Mouse (Mus musculus): ENCODE measurements at regions not wholly inside any gene's neighbourhood (a gene's known extent, or its start where the extent isn't known, plus 50 kb on each side); places are given as distances from the start of the nearest gene placed in this dataset.

DNA sequence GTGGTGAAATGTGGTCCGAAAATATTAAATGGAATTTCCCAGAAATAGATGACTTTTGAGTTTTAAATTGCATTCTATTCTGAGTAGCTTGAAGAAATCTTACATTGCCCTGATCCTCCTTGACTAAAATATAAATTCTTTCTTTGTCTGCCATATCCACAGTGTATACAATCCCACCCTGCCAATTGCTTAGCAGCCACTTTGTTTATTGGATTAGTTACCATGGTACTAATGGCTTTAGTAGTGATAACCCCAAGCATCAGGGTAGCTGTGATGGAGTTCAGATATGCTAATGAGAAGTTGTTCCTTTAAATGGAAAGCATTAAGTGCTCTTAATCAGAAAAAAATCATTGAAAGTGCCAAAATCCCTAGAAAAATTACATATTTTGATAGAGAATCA lies 277.4 kb upstream of the Pitrm1 start:
- Histone ChIP-seq H3K36me3 (ENCODE audit: control insufficient read depth, insufficient read depth, low read length) (no peaks in the 10 kb centered on the region), H3K4me3 (no peak overlapping the region), H3K79me2 (replicated peaks; ENCODE audit: control insufficient read depth, insufficient read depth, low read length) (no peaks in the 10 kb centered on the region), H3K4me1 (ENCODE audit: control insufficient read depth, insufficient read depth, low read length) (no peaks in the 10 kb centered on the region), H3K27ac (no peak overlapping the region), H3K9ac (ENCODE audit: low read depth, low read length) (no peak overlapping the region), H3K27me3 (ENCODE audit: control insufficient read depth, insufficient read depth, low read length) (no peaks in the 10 kb centered on the region)
- 85% methylated on average over 1 of the region's 1 CpGs for WGBS
- TF ChIP-seq EP300 (IDR thresholded peaks at IDR 0.05; ENCODE audit: insufficient read depth, low read depth, low read length) (no peak), POLR2A (IDR thresholded peaks at IDR 0.05; ENCODE audit: insufficient read depth, low read depth, low read length) (no peak), CTCF (IDR thresholded peaks at IDR 0.05) (no peak)
- intact Hi-C loops (cut with DNase I) = no loop called here
- no peak for DNase-seq

- no peak overlapping the region for H3K9ac ChIP-seq (ENCODE audit: low read depth, low read length)
- DNase-seq = no peak
- H3K27ac ChIP-seq = no peak overlapping the region
- 88% methylated on average over 1 of the region's 1 CpGs for WGBS
- no peaks in the 10 kb centered on the region for H3K36me3 ChIP-seq (ENCODE audit: control insufficient read depth, insufficient read depth, low read length)
- H3K4me1 ChIP-seq (ENCODE audit: control insufficient read depth, insufficient read depth, low read length) = no peaks in the 10 kb centered on the region
- intact Hi-C loops (cut with DNase I) = no loop called here
- H3K4me3 ChIP-seq = no peak overlapping the region
- H3K79me2 ChIP-seq (replicated peaks; ENCODE audit: control insufficient read depth, insufficient read depth, low read length) = no peaks in the 10 kb centered on the region
- no peaks in the 10 kb centered on the region for H3K27me3 ChIP-seq (ENCODE audit: control insufficient read depth, insufficient read depth, low read length)
- no peak for TF ChIP-seq POLR2A (IDR thresholded peaks at IDR 0.05; ENCODE audit: insufficient read depth, low read depth, low read length)
- no peak for TF ChIP-seq EP300 (IDR thresholded peaks at IDR 0.05; ENCODE audit: insufficient read depth, low read depth, low read length)
- TF ChIP-seq CTCF (IDR thresholded peaks at IDR 0.05) = peak; percentile 43
These were observed 275.0 kb upstream of the Pitrm1 start for GRCm38 (mm10) chr13:6272932-6273331.

DNA sequence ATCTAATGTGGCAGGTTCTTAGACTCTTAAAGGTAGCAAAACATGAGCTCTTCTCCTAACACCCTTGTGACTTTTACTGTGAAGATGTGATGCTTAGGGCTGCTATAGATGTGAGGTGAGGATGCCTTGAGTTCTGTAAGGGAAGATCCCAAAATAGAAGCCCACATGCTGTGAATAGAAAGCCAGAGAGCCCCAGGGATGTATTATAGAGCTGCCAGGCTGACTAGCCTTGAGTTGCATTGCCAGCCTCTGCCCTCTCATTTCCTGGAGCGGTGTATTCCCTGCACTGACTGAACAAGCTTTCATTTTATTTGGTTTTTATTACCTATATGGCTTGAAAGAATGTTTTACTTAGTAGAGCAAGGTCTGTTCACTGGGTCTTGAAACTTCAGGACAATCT lies 267.9 kb upstream of the Pitrm1 start:
- TF ChIP-seq CTCF (IDR thresholded peaks at IDR 0.05) = no peak
- TF ChIP-seq EP300 (IDR thresholded peaks at IDR 0.05; ENCODE audit: insufficient read depth, low read depth, low read length) = no peak
- TF ChIP-seq POLR2A (IDR thresholded peaks at IDR 0.05; ENCODE audit: insufficient read depth, low read depth, low read length) = no peak
- Histone ChIP-seq H3K36me3 (ENCODE audit: control insufficient read depth, insufficient read depth, low read length) (no peaks in the 10 kb centered on the region), H3K27ac (no peak overlapping the region), H3K4me1 (ENCODE audit: control insufficient read depth, insufficient read depth, low read length) (no peaks in the 10 kb centered on the region), H3K79me2 (replicated peaks; ENCODE audit: control insufficient read depth, insufficient read depth, low read length) (no peaks in the 10 kb centered on the region), H3K4me3 (no peak overlapping the region), H3K9ac (ENCODE audit: low read depth, low read length) (no peak overlapping the region), H3K27me3 (ENCODE audit: control insufficient read depth, insufficient read depth, low read length) (no peaks in the 10 kb centered on the region)
- no peak for DNase-seq
- intact Hi-C loops (cut with DNase I) = loop anchor here (10.0 kb wide), 1 partner anchor 1615 kb away; no protein-coding TSS in a partner anchor
- WGBS = 93% methylated on average over 1 of the region's 1 CpGs

- Histone ChIP-seq H3K36me3 (ENCODE audit: control insufficient read depth, insufficient read depth, low read length) (0 out of 2 replicates have a peak, but pooled peaks cover 2% of the 10 kb centered on the region), H3K4me3 (no peak overlapping the region), H3K27me3 (ENCODE audit: control insufficient read depth, insufficient read depth, low read length) (no peaks in the 10 kb centered on the region), H3K4me1 (ENCODE audit: control insufficient read depth, insufficient read depth, low read length) (peaks cover 2% of the 10 kb centered on the region), H3K27ac (no peak overlapping the region), H3K9ac (ENCODE audit: low read depth, low read length) (no peak overlapping the region), H3K79me2 (replicated peaks; ENCODE audit: control insufficient read depth, insufficient read depth, low read length) (no peaks in the 10 kb centered on the region)
- intact Hi-C loops (cut with DNase I) = loop anchor here (10.0 kb wide), 1 partner anchor 1623 kb away; no protein-coding TSS in a partner anchor
- DNase-seq = no peak
- 62% methylated on average over 6 of the region's 6 CpGs for WGBS
- no peak for TF ChIP-seq CTCF (IDR thresholded peaks at IDR 0.05)
- no peak for TF ChIP-seq EP300 (IDR thresholded peaks at IDR 0.05; ENCODE audit: insufficient read depth, low read depth, low read length)
- no peak for TF ChIP-seq POLR2A (IDR thresholded peaks at IDR 0.05; ENCODE audit: insufficient read depth, low read depth, low read length)
These were observed 259.8 kb upstream of the Pitrm1 start for GRCm38 (mm10) chr13:6288109-6288508.

DNA sequence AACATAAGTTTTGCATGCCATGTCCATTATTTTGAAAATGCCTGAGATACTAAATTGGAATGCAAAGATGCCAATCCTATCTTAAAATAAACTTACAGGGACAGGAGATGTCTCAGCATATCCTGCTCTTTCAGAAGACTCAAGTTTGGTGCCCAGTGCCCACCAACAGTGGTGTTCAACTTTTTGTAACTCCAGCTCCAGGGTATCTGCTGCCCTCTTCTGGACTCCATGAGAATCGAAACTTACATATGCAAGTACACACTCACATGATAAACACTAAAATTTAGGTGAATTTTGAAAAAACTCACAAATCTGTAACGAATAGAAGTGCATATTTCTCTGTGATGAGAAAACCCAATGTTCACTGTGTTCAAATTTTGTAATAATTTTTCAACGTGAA lies 255.9 kb upstream of the Pitrm1 start:
- Histone ChIP-seq H3K9ac (ENCODE audit: low read depth, low read length) (no peak overlapping the region), H3K27ac (no peak overlapping the region), H3K27me3 (ENCODE audit: control insufficient read depth, insufficient read depth, low read length) (no peaks in the 10 kb centered on the region), H3K4me1 (ENCODE audit: control insufficient read depth, insufficient read depth, low read length) (no peaks in the 10 kb centered on the region; the same call in 1 of the 2 replicates), H3K4me3 (no peak overlapping the region), H3K79me2 (replicated peaks; ENCODE audit: control insufficient read depth, insufficient read depth, low read length) (no peaks in the 10 kb centered on the region), H3K36me3 (ENCODE audit: control insufficient read depth, insufficient read depth, low read length) (0 out of 2 replicates have a peak, but pooled peaks cover 2% of the 10 kb centered on the region)
- no peak for DNase-seq
- intact Hi-C loops (cut with DNase I) = no loop called here
- no peak for TF ChIP-seq EP300 (IDR thresholded peaks at IDR 0.05; ENCODE audit: insufficient read depth, low read depth, low read length)
- peak; percentile 62 for TF ChIP-seq CTCF (IDR thresholded peaks at IDR 0.05)
- WGBS = 60% methylated on average over 3 of the region's 3 CpGs

- intact Hi-C loops (cut with DNase I) = no loop called here
- TF ChIP-seq POLR2A (IDR thresholded peaks at IDR 0.05; ENCODE audit: insufficient read depth, low read depth, low read length) (no peak), EP300 (IDR thresholded peaks at IDR 0.05; ENCODE audit: insufficient read depth, low read depth, low read length) (no peak)
- H3K9ac ChIP-seq (ENCODE audit: low read depth, low read length) = no peak overlapping the region
These were observed 242.2 kb upstream of the Pitrm1 start for GRCm38 (mm10) chr13:6305718-6306117.

More at GRCm38 (mm10) chr13:6305718-6306117, 242.2 kb upstream of the Pitrm1 start:
- no peak for DNase-seq
- Histone ChIP-seq H3K4me1 (ENCODE audit: control insufficient read depth, insufficient read depth, low read length) (no peaks in the 10 kb centered on the region), H3K36me3 (ENCODE audit: control insufficient read depth, insufficient read depth, low read length) (no peaks in the 10 kb centered on the region), H3K27ac (no peak overlapping the region), H3K4me3 (no peak overlapping the region), H3K79me2 (replicated peaks; ENCODE audit: control insufficient read depth, insufficient read depth, low read length) (no peaks in the 10 kb centered on the region), H3K27me3 (ENCODE audit: control insufficient read depth, insufficient read depth, low read length) (no peaks in the 10 kb centered on the region)

Data from heart, adult 2 months (tissue).